Comparison of ENCODE assay signal across 18 mouse cellular contexts in genomic region chr1:177633966-177634602, GRCm38 (mm10).
A peak's percentile ranks its signal among the peaks of the same experiment; 100 is the strongest.
DNase-seq lines count a peak whose midpoint lies in the region; TF ChIP-seq lines count a peak whose summit lies in the region.
"Had no signal": no experiment of that assay in that cellular context is flagged by ENCODE, and none has a peak within 500 bp of the region (broad histone marks: within the 10 kb centered on the region; RNA-seq: fewer than 3 reads in every experiment).

No protein-coding gene starts in this region.

- peaks cover 4% of the 10 kb centered on the region; the same call in 1 of the 2 replicates for H3K4me1 ChIP-seq in lung, adult 2 months (ENCODE audit: control insufficient read depth, insufficient read depth, low read length)
- H3K4me1 ChIP-seq: embryonic facial prominence, embryonic 13.5 days; neural tube, embryonic 12.5 days had no signal

- no peak overlapping the region for H3K4me3 ChIP-seq in lung, adult 2 months (replicated peaks; ENCODE audit: extremely low read depth, low read depth, low read length)
- H3K4me3 ChIP-seq: embryonic facial prominence, embryonic 13.5 days; gastrocnemius, adult 2 months; heart, embryonic 10.5 days; midbrain, embryonic 13.5 days; neural tube, embryonic 12.5 days had no signal

- no peak for TF ChIP-seq CTCF in lung, adult 2 months (IDR thresholded peaks at IDR 0.05; ENCODE audit: insufficient read depth, low read length)

- WGBS in lung, adult 2 months: 79% methylated on average over 9 of the region's 9 CpGs

- no peak for TF ChIP-seq POLR2A in lung, adult 2 months (IDR thresholded peaks at IDR 0.05; ENCODE audit: borderline replicate concordance, extremely low read depth, low read depth, low read length)

- peak; percentile 18 for DNase-seq in urinary bladder, adult 18-20 months (ENCODE audit: low spot score in 2 of 2)
- DNase-seq in urinary bladder, postnatal 25 days (ENCODE audit: low spot score): no peak
- DNase-seq in B cell, adult 2 months: peak; percentile 30 to 33
- DNase-seq in Muller cell, postnatal 12 days (ENCODE audit: inconsistent ontology term): peak; percentile 80
- DNase-seq in retina, postnatal 1 day: peak; percentile 67
- no peak for DNase-seq in lung, adult 2 months
- DNase-seq in kidney, postnatal 4 days: no peak
- DNase-seq: cerebellum, adult 11 months; cerebellum, postnatal 10 days; gastrocnemius, adult 2 months; kidney, adult 9 months; kidney, postnatal 14 days; layer of hippocampus, postnatal 36 days; lung, postnatal 10 days had no signal

Comparison
In these comparisons a context has a peak if more than half of its experiments do, and no peak if none do; other contexts are left out.
1. DNase-seq: peak in urinary bladder, adult 18-20 months (2 of 2), B cell, adult 2 months (2 of 2), Muller cell, postnatal 12 days (single experiment) and retina, postnatal 1 day (single experiment); none in urinary bladder, postnatal 25 days (single experiment), lung, adult 2 months (single experiment) and kidney, postnatal 4 days (0 of 2).